Mouse (Mus musculus): Measurements from ENCODE around the gene Ctag2.

The Ctag2 gene

GRCm38 (mm10) chrX:65047344-65047743 lies at the start of gene Ctag2:
Gene Ctag2, plus strand, starts transcription at chrX:65047644.
- DNase-seq (ENCODE audit: low read depth, low spot score): no peak
